Mouse (Mus musculus) MEL (cell line): ENCODE measurements around the gene Flnc. TPM values are rescaled to one million over a fixed set of nuclear protein-coding genes. Genes with fewer than 3 reads are reported as not detected.

Source experiments
- DNase-seq: peaks from one replicate; pipeline ENCODE4 v3.0.0; 2011; ENCODE audit warnings: low read depth, low spot score
- H3K27ac ChIP-seq: 2 replicates; pipeline ENCODE4 v1.5.1; 2012; ENCODE audit warnings: low read depth, mild to moderate bottlenecking, control low read depth, low read length, moderate library complexity; ENCODE audit not compliant: control insufficient read depth
- H3K27me3 ChIP-seq, 2 experiments: fragments of 150-350 bp in 1 of 2; sonication (generic) in 1 of 2; 2 replicates each; pipeline ENCODE4 v1.6.1; 2012; ENCODE audit warnings: low read length in 2 of 2, mild to moderate bottlenecking in 2 of 2, improper control_type of control experiment in 1 of 2, moderate library complexity in 1 of 2; ENCODE audit not compliant: insufficient read depth in 2 of 2, control insufficient read depth in 1 of 2
- H3K36me3 ChIP-seq, 2 experiments: 2 replicates each; pipeline ENCODE4 v1.6.1; 2012 to 2014; ENCODE audit warnings: low read length in 2 of 2, improper control_type of control experiment in 1 of 2, inconsistent platforms in 1 of 2, mild to moderate bottlenecking in 1 of 2; ENCODE audit not compliant: insufficient read depth in 2 of 2, control insufficient read depth in 1 of 2
- H3K4me1 ChIP-seq, 2 experiments: fragments of 150-350 bp in 1 of 2; sonication (generic) in 1 of 2; 2 replicates each; pipeline ENCODE4 v1.6.1; 2012; ENCODE audit warnings: low read length in 2 of 2, improper control_type of control experiment in 1 of 2, mild to moderate bottlenecking in 1 of 2; ENCODE audit not compliant: insufficient read depth in 2 of 2, control insufficient read depth in 1 of 2
- H3K4me3 ChIP-seq, 2 experiments: fragments of 150-350 bp in 1 of 2; sonication (generic) in 1 of 2; 2 replicates each; pipeline ENCODE4 v1.5.1; 2012; ENCODE audit warnings: low read depth in 2 of 2, low read length in 2 of 2, mild to moderate bottlenecking in 2 of 2, moderate library complexity in 2 of 2, control low read depth in 1 of 2, improper control_type of control experiment in 1 of 2; ENCODE audit not compliant: control insufficient read depth in 1 of 2, insufficient read depth in 1 of 2
- H3K79me2 ChIP-seq: 2 replicates; pipeline ENCODE4 v1.6.1; 2012; ENCODE audit warnings: mild to moderate bottlenecking, low read length, moderate library complexity; ENCODE audit not compliant: control insufficient read depth, poor library complexity, insufficient read depth
- H3K9ac ChIP-seq: 2 replicates; pipeline ENCODE4 v1.6.1; 2012; ENCODE audit warnings: low read depth, mild to moderate bottlenecking, control low read depth, low read length, moderate library complexity; ENCODE audit not compliant: control insufficient read depth, poor library complexity, severe bottlenecking
- H3K9me3 ChIP-seq: fragments of 150-350 bp; sonication (generic); replicated peaks from 2 replicates; pipeline ENCODE4 v1.6.1; 2012; ENCODE audit warnings: mild to moderate bottlenecking, low read length, improper control_type of control experiment, moderate library complexity; ENCODE audit not compliant: insufficient read depth
- BHLHE40 ChIP-seq: IDR thresholded peaks from 2 replicates; pipeline ENCODE4 v1.6.1; 2012; ENCODE audit warnings: low read depth, mild to moderate bottlenecking, inconsistent platforms, low read length, improper control_type of control experiment, borderline replicate concordance
- CHD1 ChIP-seq: IDR thresholded peaks from 2 replicates; pipeline ENCODE4 v1.6.1; 2012; ENCODE audit warnings: low read depth, mild to moderate bottlenecking, inconsistent platforms, low read length, improper control_type of control experiment
- CHD2 ChIP-seq: IDR thresholded peaks from 2 replicates; pipeline ENCODE4 v1.6.1; 2011; ENCODE audit warnings: low read length, improper control_type of control experiment
- CTCF ChIP-seq, 3 experiments: IDR thresholded peaks in 2 of 3; conservative IDR thresholded peaks in 1 of 3; 2 replicates each; pipeline ENCODE4 v1.5.1; 2011 to 2012; ENCODE audit warnings: low read length in 3 of 3, low read depth in 2 of 3, mild to moderate bottlenecking in 2 of 3, improper control_type of control experiment in 1 of 3, inconsistent platforms in 1 of 3, mixed read lengths in 1 of 3, moderate library complexity in 1 of 3; ENCODE audit not compliant: control insufficient read depth in 1 of 3, insufficient read depth in 1 of 3, poor library complexity in 1 of 3, severe bottlenecking in 1 of 3
- E2F4 ChIP-seq: IDR thresholded peaks from 2 replicates; pipeline ENCODE4 v1.6.1; 2011; ENCODE audit warnings: low read depth, low read length, improper control_type of control experiment, borderline replicate concordance
- ETS1 ChIP-seq: IDR thresholded peaks from 2 replicates; pipeline ENCODE4 v1.6.1; 2012; ENCODE audit warnings: low read depth, mild to moderate bottlenecking, inconsistent platforms, low read length, improper control_type of control experiment, moderate library complexity
- GABPA ChIP-seq: IDR thresholded peaks from 2 replicates; pipeline ENCODE4 v1.6.1; 2012; ENCODE audit warnings: low read depth, mild to moderate bottlenecking, inconsistent platforms, low read length, improper control_type of control experiment, moderate library complexity
- GATA1 ChIP-seq: IDR thresholded peaks from 2 replicates; pipeline ENCODE4 v1.6.1; 2011; ENCODE audit warnings: low read depth, low read length, improper control_type of control experiment
- KAT2A ChIP-seq: conservative IDR thresholded peaks from 2 replicates; pipeline ENCODE4 v1.6.1; 2012; ENCODE audit warnings: low read depth, low read length, improper control_type of control experiment, inconsistent platforms
- MAX ChIP-seq: IDR thresholded peaks from 2 replicates; pipeline ENCODE4 v1.6.1; 2011; ENCODE audit warnings: low read length, improper control_type of control experiment
- MAZ ChIP-seq: IDR thresholded peaks from 2 replicates; pipeline ENCODE4 v1.6.1; 2012; ENCODE audit warnings: low read depth, mild to moderate bottlenecking, inconsistent platforms, low read length, improper control_type of control experiment
- MYC ChIP-seq: IDR thresholded peaks from 2 replicates; pipeline ENCODE4 v1.6.1; 2011; ENCODE audit warnings: low read depth, mild to moderate bottlenecking, low read length, improper control_type of control experiment, moderate library complexity
- NELFE ChIP-seq: IDR thresholded peaks from 2 replicates; pipeline ENCODE4 v1.6.1; 2011; ENCODE audit warnings: low read depth, low read length, improper control_type of control experiment
- NRF1 ChIP-seq: IDR thresholded peaks from 2 replicates; pipeline ENCODE4 v1.6.1; 2014; ENCODE audit warnings: low read depth, mild to moderate bottlenecking, inconsistent platforms, low read length, improper control_type of control experiment, moderate library complexity; ENCODE audit not compliant: poor library complexity, insufficient read depth, severe bottlenecking
- POLR2A ChIP-seq, 2 experiments: IDR thresholded peaks; 2 replicates each; pipeline ENCODE4 v1.6.1; 2011 to 2012; ENCODE audit warnings: low read length in 2 of 2, mild to moderate bottlenecking in 2 of 2, control low read depth in 1 of 2, improper control_type of control experiment in 1 of 2, low read depth in 1 of 2, moderate library complexity in 1 of 2; ENCODE audit not compliant: control insufficient read depth in 1 of 2, insufficient read depth in 1 of 2, poor library complexity in 1 of 2
- POLR2AphosphoS2 ChIP-seq: IDR thresholded peaks from 2 replicates; pipeline ENCODE4 v1.6.1; 2011; ENCODE audit warnings: low read length, improper control_type of control experiment
- RAD21 ChIP-seq: IDR thresholded peaks from 2 replicates; pipeline ENCODE4 v1.6.1; 2011; ENCODE audit warnings: mild to moderate bottlenecking, low read depth, low read length, improper control_type of control experiment
- RCOR1 ChIP-seq: IDR thresholded peaks from 2 replicates; pipeline ENCODE4 v1.6.1; 2012; ENCODE audit warnings: low read depth, mild to moderate bottlenecking, inconsistent platforms, low read length, improper control_type of control experiment
- SIN3A ChIP-seq: IDR thresholded peaks from 2 replicates; pipeline ENCODE4 v1.6.1; 2012; ENCODE audit warnings: low read length, improper control_type of control experiment, inconsistent platforms
- SMC3 ChIP-seq: IDR thresholded peaks from 2 replicates; pipeline ENCODE4 v1.6.1; 2011; ENCODE audit warnings: low read depth, low read length, improper control_type of control experiment
- TAL1 ChIP-seq: IDR thresholded peaks from 2 replicates; pipeline ENCODE4 v1.6.1; 2012; ENCODE audit warnings: mild to moderate bottlenecking, inconsistent platforms, low read length, moderate library complexity, mixed read lengths
- UBTF ChIP-seq: IDR thresholded peaks from 2 replicates; pipeline ENCODE4 v1.6.1; 2012; ENCODE audit warnings: low read depth, mild to moderate bottlenecking, inconsistent platforms, low read length, improper control_type of control experiment, moderate library complexity, borderline replicate concordance; ENCODE audit not compliant: insufficient read depth
- USF1 ChIP-seq: IDR thresholded peaks from 2 replicates; pipeline ENCODE4 v1.6.1; 2014; ENCODE audit warnings: low read depth, mild to moderate bottlenecking, inconsistent platforms, low read length, improper control_type of control experiment, moderate library complexity
- USF2 ChIP-seq, 2 experiments: IDR thresholded peaks; 2 replicates each; pipeline ENCODE4 v1.6.1; 2011 to 2012; ENCODE audit warnings: improper control_type of control experiment in 2 of 2, low read length in 2 of 2, borderline replicate concordance in 1 of 2, inconsistent platforms in 1 of 2, low read depth in 1 of 2, mild to moderate bottlenecking in 1 of 2; ENCODE audit not compliant: insufficient read depth in 1 of 2
- ZC3H11A ChIP-seq: IDR thresholded peaks from 2 replicates; pipeline ENCODE4 v1.6.1; 2012; ENCODE audit warnings: low read depth, mild to moderate bottlenecking, inconsistent platforms, low read length, improper control_type of control experiment
- ZKSCAN1 ChIP-seq: IDR thresholded peaks from 2 replicates; pipeline ENCODE4 v1.6.1; 2012; ENCODE audit warnings: low read depth, mild to moderate bottlenecking, inconsistent platforms, low read length, improper control_type of control experiment, moderate library complexity
- ZNF384 ChIP-seq: IDR thresholded peaks from 2 replicates; pipeline ENCODE4 v1.6.1; 2012; ENCODE audit warnings: low read depth, mild to moderate bottlenecking, inconsistent platforms, low read length, improper control_type of control experiment
- polyA plus RNA-seq, 2 experiments: library from polyadenylated mRNA; stranded (reverse) in 1 of 2; unstranded in 1 of 2; fragments of >175 nt in 1 of 2; fragments of >200 nt in 1 of 2; gene quantifications; 2 replicates each; pipeline versions ENCODE4 v1.2.1 to v1.2.4; 2012; ENCODE audit warnings: low replicate concordance in 2 of 2, low read depth in 1 of 2; ENCODE audit not compliant: insufficient read length in 2 of 2, insufficient read depth in 1 of 2, missing spikeins in 1 of 2
- total RNA-seq: library from RNA; depleted of rRNA; stranded (reverse); fragments of 300-350 nt; gene quantifications from 2 replicates; pipeline ENCODE4 v1.2.3, GENCODE M21; 2012

The Flnc gene
- total and polyA plus RNA-seq, 3 experiments, result 0.27 to 0.31 TPM; not detected in 1

DNA sequence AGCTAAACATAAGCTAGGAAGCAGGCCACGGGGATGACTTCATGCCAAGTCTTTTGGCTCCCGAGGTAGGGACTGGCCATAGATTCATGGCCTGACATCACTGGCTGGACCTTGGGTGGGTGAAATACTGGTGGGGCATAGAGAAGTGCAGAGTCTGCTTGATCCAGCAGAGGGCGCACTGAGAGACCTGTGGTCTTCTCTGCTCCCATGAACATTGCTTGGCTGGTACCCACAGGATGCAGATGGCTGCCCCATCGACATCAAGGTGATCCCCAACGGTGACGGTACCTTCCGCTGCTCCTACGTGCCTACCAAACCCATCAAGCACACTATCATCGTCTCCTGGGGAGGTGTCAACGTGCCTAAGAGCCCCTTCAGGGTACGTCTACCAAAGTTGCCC, 11.7 kb downstream of the Flnc start:
- H3K4me3 ChIP-seq, result no peak overlapping the region
- H3K27me3 ChIP-seq, result no peaks in the 10 kb centered on the region
- no peak overlapping the region for H3K9ac ChIP-seq
- TF ChIP-seq NELFE (no peak), CHD1 (no peak), E2F4 (no peak), MAX (no peak), CTCF (IDR thresholded peaks at IDR 0.05 in 2 of 3, conservative IDR thresholded peaks at IDR 0.05 in 1 of 3; ENCODE audit: control insufficient read depth in 1 of 3, insufficient read depth in 1 of 3, low read depth in 2 of 3, low read length in 3 of 3, poor library complexity in 1 of 3, severe bottlenecking in 1 of 3) (peak; percentile 84 to 88 (median 87)), CHD2 (no peak), USF1 (no peak), POLR2A (IDR thresholded peaks at IDR 0.05; ENCODE audit: control insufficient read depth in 1 of 2, insufficient read depth in 1 of 2, low read depth in 1 of 2, low read length in 2 of 2, poor library complexity in 1 of 2) (no peak), KAT2A (no peak), ZNF384 (no peak), RAD21 (peak; percentile 64), UBTF (no peak), NRF1 (no peak), SIN3A (no peak), ZKSCAN1 (no peak), MAZ (no peak), TAL1 (no peak), GATA1 (no peak), POLR2AphosphoS2 (no peak), RCOR1 (no peak), GABPA (no peak), BHLHE40 (no peak), ZC3H11A (peak; percentile 72), USF2 (IDR thresholded peaks at IDR 0.05; ENCODE audit: borderline replicate concordance in 1 of 2, insufficient read depth in 1 of 2, low read depth in 1 of 2, low read length in 2 of 2) (no peak), ETS1 (no peak), SMC3 (peak; percentile 94), MYC (no peak)
- peak; percentile 62 for DNase-seq
- no peaks in the 10 kb centered on the region; a peak in 1 of 4 replicates for H3K36me3 ChIP-seq
- no peaks in the 10 kb centered on the region for H3K79me2 ChIP-seq
- no peaks in the 10 kb centered on the region for H3K9me3 ChIP-seq
- H3K4me1 ChIP-seq, result no peaks in the 10 kb centered on the region
- no peak overlapping the region for H3K27ac ChIP-seq
